Mouse (Mus musculus) ZHBTc4 (cell line): ENCODE measurements around the gene Mios.

ENCODE experiments used
- DNase-seq: peaks from one replicate; pipeline ENCODE4 v3.0.0-alpha.2; 2011; ENCODE audit warnings: low read depth, low spot score

The Mios gene

DNA sequence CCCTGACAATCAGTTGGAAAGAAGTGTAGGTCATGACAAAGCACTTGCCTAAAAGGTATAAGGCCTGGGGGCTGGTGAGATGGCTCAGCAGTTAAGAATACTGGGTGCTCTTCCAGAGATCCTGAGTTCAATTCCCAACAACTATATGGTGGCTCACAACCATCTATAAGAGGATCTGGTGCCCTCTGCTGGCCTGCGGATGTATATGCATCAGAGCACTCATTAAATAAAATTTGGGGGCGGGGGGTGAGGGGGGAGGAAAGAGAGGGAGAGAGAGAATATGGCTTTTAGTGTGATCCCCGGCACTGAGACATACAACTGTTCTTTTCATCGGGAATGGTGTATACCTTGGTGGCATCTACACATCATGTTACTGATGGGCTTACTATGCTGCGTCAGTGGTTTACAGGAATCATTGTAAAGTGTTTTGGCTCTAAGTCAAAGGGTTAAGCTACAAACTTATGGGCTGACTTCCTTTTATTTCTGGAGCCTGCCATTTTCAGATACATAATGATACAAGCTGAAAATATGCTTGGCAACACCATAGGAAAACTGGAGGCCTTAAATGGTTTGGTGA is 69.5 kb downstream of the Mios start:
- DNase-seq, result peak; percentile 33

DNA sequence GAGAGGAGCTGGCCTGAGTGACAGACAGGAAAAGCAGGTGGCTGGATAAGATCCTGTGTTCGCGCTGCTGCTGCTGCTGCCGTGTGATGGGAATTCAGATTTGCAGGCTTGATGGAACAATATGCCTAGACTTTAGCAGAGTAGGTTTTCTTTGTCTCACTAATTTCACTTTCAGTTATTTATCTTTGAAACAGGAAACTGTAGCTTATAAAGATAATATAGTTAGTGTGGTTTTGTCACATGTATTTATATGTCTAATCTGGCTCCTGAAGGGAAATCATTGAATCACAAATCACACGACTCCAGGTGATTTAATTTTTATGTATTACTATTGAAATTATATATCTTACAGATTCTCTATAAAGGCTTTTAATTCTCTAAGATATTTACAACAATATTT is 74.2 kb downstream of the Mios start:
- DNase-seq, result no peak

DNA sequence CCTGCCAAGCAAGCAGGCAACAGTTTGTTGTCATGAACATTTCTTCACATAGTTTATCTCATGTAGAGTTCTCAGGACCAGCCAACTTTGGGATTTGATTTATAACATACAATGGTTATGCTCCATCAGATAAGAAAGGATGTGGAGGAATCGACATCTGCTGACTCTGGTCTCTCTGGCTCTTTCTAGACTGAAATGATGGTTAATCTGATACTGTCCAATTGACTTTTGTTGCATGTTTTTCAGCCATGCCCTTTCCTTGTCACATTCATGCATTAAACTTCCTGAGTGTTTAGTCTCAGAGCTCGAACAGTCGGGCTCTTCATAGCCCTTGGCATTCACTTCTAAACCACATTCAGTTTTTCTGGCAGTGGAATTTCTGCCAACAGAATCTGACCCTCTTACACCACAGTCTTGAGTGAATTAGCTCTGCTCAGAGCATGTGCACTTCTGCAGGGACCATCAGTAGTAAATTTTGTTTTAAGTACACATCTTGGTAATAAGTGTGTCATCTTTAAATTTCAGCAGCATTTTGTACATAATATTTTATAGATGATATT is 76.5 kb downstream of the Mios start:
- no peak for DNase-seq
